Mouse (Mus musculus) ovary, adult 2 months (tissue): Measurements from ENCODE around the gene Olfr50. TPM values are rescaled to one million over a fixed set of nuclear protein-coding genes. Genes with fewer than 3 reads are reported as not detected.

Experiments used
- polyA plus RNA-seq: library from polyadenylated mRNA; depleted of rRNA; stranded (reverse); fragments of >200 nt; gene quantifications from 2 replicates; pipeline ENCODE4 v1.2.3, GENCODE M21; 2012; rRNA removed

The Olfr50 gene
- not detected in 2 replicates for polyA plus RNA-seq

DNA sequence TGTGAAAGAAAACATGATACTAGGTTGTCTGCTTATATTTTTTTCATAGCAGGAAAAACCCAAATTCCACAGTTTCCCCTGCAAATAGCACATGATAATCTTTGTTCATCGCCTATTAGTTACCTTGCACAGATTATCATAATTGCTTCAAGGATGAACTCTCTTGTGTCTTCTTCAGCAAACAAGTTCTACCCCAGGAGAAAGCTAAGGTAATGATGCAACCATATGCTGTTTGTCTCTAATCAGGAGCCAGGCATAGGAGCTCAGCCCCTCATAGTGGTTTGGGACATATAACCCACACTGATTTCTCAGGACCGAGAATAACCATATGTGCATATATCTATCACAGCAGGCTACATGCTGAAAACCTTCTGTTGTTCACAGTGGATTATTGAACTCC lies at the start of gene Olfr50:
Gene Olfr50, plus strand, starts transcription at position 301 of the 400 bp plus-strand sequence.

DNA sequence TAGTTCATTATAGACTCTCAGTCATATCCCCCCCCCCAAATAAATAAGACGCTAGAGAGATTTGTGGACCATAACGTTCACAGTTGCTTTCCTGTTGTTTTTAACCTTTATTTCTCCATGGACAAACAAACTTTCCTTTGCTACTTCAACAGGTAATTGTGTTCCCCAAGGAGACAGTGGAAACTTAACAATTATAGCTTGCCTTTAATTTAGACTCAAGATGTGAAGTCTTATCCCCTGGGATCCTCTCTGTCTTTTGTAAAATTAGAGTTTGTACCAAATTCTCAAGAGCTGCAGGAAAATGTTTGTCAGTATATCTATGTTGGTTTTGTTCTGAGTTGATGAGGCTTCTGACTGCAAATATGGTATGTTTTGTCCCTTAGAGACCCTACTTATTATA lies 6.4 kb upstream of the Olfr50 start, which contains the start of gene Olfr348:
Gene Olfr348, plus strand, starts transcription at position 301 of the 400 bp plus-strand sequence.

GRCm38 (mm10) chr2:36816932-36817331 lies 26.6 kb downstream of the Olfr50 start, which contains the start of gene Olfr3:
Gene Olfr3 (minus strand): TSS chr2:36817032.

GRCm38 (mm10) chr2:36846010-36846409 lies 55.7 kb downstream of the Olfr50 start, which contains the start of gene Olfr350:
Gene Olfr350 (plus strand): TSS chr2:36846310.

Other genes with a start within 250 kb of the Olfr50 start
- not detected in 2 replicates for gene Olfr344, start 223.9 kb upstream of the Olfr50 start, polyA plus RNA-seq
- not detected in 2 replicates for gene Olfr345, start 150.5 kb upstream of the Olfr50 start, polyA plus RNA-seq
- not detected in 2 replicates for gene Olfr346, start 104.8 kb upstream of the Olfr50 start, polyA plus RNA-seq
- not detected in 2 replicates for gene Olfr347, start 58.6 kb upstream of the Olfr50 start, polyA plus RNA-seq
- not detected in 2 replicates for gene Olfr348, start 6.3 kb upstream of the Olfr50 start, polyA plus RNA-seq
- gene Olfr3, start 26.5 kb downstream of the Olfr50 start, polyA plus RNA-seq, result not detected in 2 replicates
- gene Olfr350, start 55.8 kb downstream of the Olfr50 start, polyA plus RNA-seq, result not detected in 2 replicates
- gene Olfr351, start 72.1 kb downstream of the Olfr50 start, polyA plus RNA-seq, result not detected in 2 replicates
- not detected in 2 replicates for gene Olfr352, start 77.9 kb downstream of the Olfr50 start, polyA plus RNA-seq
- not detected in 2 replicates for gene Olfr353, start 102.4 kb downstream of the Olfr50 start, polyA plus RNA-seq
- gene Olfr354, start 115.1 kb downstream of the Olfr50 start, polyA plus RNA-seq, result not detected in 2 replicates
- not detected in 2 replicates for gene Olfr355, start 138.4 kb downstream of the Olfr50 start, polyA plus RNA-seq
- not detected in 2 replicates for gene Olfr356, start 146.6 kb downstream of the Olfr50 start, polyA plus RNA-seq
- gene Olfr357, start 203.3 kb downstream of the Olfr50 start, polyA plus RNA-seq, result not detected in 2 replicates
- not detected in 2 replicates for gene Olfr358, start 218.8 kb downstream of the Olfr50 start, polyA plus RNA-seq